10 mouse cellular contexts compared by ENCODE assay signal in the genomic region with DNA sequence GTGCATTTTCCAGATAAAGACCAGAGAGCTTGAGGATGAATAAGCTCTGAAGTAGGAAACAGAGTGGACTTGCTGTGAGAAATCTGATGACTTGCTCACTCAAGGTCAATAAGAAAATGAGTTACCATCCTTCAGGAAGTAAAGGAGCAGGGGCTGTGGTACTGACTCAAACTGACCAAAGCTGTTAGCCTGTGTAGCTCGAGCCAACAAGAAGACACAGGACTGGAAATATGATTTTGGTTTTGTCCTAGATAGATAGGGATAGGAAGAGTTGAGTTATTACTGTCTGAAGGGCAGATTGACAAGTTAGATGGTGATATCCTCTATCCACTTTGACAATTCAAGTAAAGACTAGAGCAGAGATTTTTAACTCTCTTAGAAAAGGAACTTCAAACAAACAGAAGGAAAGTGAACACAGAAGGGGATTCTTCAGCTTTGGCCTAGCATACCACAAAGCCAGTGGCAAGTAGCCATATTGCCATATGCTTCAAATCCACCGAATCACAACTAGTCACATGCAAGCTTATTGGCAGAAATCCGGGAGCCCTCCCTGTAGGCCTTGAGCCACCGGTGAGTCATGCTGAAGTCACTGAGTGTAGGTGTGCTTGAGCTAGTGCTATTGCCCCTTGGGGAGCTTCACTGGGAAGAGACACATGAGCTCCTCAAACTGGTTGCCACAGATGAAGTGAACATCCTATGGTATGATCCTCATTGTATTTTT.
DNase-seq lines count a peak whose midpoint lies in the region; ATAC-seq lines count a peak whose summit lies in the region.
"Had no signal": no experiment of that assay in that cellular context is flagged by ENCODE, and none has a peak within 500 bp of the region (broad histone marks: within the 10 kb centered on the region; RNA-seq: fewer than 3 reads in every experiment).

No protein-coding gene starts in this region.

- 0 out of 2 replicates have a peak, but pooled peaks cover 3% of the 10 kb centered on the region for H3K4me1 ChIP-seq in kidney, embryonic 16.5 days (ENCODE audit: insufficient read depth, low read length)
- H3K4me1 ChIP-seq: limb, embryonic 12.5 days had no signal

- H3K36me3 ChIP-seq in kidney, embryonic 16.5 days (ENCODE audit: insufficient read depth, low read length), result no peaks in the 10 kb centered on the region
- H3K36me3 ChIP-seq: limb, embryonic 12.5 days had no signal

- no peaks in the 10 kb centered on the region for H3K9me3 ChIP-seq in kidney, embryonic 16.5 days (ENCODE audit: low read length)
- H3K9me3 ChIP-seq: limb, embryonic 12.5 days had no signal

- H3K9ac ChIP-seq in kidney, embryonic 16.5 days (replicated peaks; ENCODE audit: low read length), result no peak overlapping the region
- H3K9ac ChIP-seq: limb, embryonic 12.5 days had no signal

- no peak overlapping the region for H3K4me3 ChIP-seq in kidney, embryonic 16.5 days (ENCODE audit: low read length)
- H3K4me3 ChIP-seq: gastrocnemius, adult 2 months; limb, embryonic 12.5 days had no signal

- intact Hi-C loops in heart, postnatal 10 days (cut with DNase I), result no loop called here

- 86% methylated on average over 4 of the region's 4 CpGs for WGBS in kidney, embryonic 16.5 days

- H3K4me2 ChIP-seq in kidney, embryonic 16.5 days (replicated peaks; ENCODE audit: low read depth, low read length), result no peak overlapping the region
- H3K4me2 ChIP-seq: limb, embryonic 12.5 days had no signal

- ATAC-seq in kidney, embryonic 16.5 days (ENCODE audit: low FRiP score, low TSS enrichment), result no peak
- no peak for ATAC-seq in monocyte, adult 5-6 weeks (replicated peaks; ENCODE audit: insufficient number of reproducible peaks, low FRiP score, low TSS enrichment, poor library complexity, severe bottlenecking)

- DNase-seq in kidney, postnatal 4 days, result peak; percentile 17 to 22
- peak; percentile 30 for DNase-seq in adrenal gland, adult 8-10 months
- DNase-seq in cerebellum, adult 11 months, result peak; percentile 2
- DNase-seq in heart, postnatal 10 days, result peak; percentile 54 to 56
- DNase-seq in gastrocnemius, postnatal 25 days, result no peak
- DNase-seq: gastrocnemius, adult 2 months; kidney, adult 2 months had no signal

- no peaks in the 10 kb centered on the region for H3K27me3 ChIP-seq in kidney, embryonic 16.5 days (ENCODE audit: insufficient read depth, low read length)
- H3K27me3 ChIP-seq: limb, embryonic 12.5 days had no signal

- H3K27ac ChIP-seq in kidney, embryonic 16.5 days (ENCODE audit: low read length), result no peak overlapping the region
- H3K27ac ChIP-seq: gastrocnemius, adult 2 months; limb, embryonic 12.5 days had no signal
